Comparison of ENCODE assay signal across 10 mouse cellular contexts in genomic region chr7:64610875-64611274, GRCm38 (mm10).
A peak's percentile ranks its signal among the peaks of the same experiment; 100 is the strongest.
DNase-seq lines count a peak whose midpoint lies in the region; ATAC-seq and TF ChIP-seq lines count a peak whose summit lies in the region.
"Had no signal": no experiment of that assay in that cellular context is flagged by ENCODE, and none has a peak within 500 bp of the region (broad histone marks: within the 10 kb centered on the region; RNA-seq: fewer than 3 reads in every experiment).

No protein-coding gene starts in this region.

- 67% methylated on average over 4 of the region's 4 CpGs for whole genome bisulfite sequencing in heart, embryonic 12.5 days

- H3K4me2 ChIP-seq in heart, embryonic 12.5 days, result no peak overlapping the region
- H3K4me2 ChIP-seq: embryonic facial prominence, embryonic 12.5 days had no signal

- H3K4me1 ChIP-seq in heart, embryonic 12.5 days (replicated peaks), result no peaks in the 10 kb centered on the region
- H3K4me1 ChIP-seq in testis, adult 2 months (ENCODE audit: control insufficient read depth, insufficient read depth, low read length), result no peaks in the 10 kb centered on the region
- H3K4me1 ChIP-seq: embryonic facial prominence, embryonic 12.5 days had no signal

- TF ChIP-seq POLR2A in testis, adult 2 months (IDR thresholded peaks at IDR 0.05; ENCODE audit: control insufficient read depth, low read depth, low read length), result no peak

- H3K9ac ChIP-seq in heart, embryonic 12.5 days, result no peak overlapping the region
- H3K9ac ChIP-seq: embryonic facial prominence, embryonic 12.5 days had no signal

- no peak overlapping the region for H3K4me3 ChIP-seq in heart, embryonic 12.5 days
- H3K4me3 ChIP-seq in testis, adult 2 months (ENCODE audit: control insufficient read depth, low read depth, low read length), result no peak overlapping the region
- H3K4me3 ChIP-seq: embryonic facial prominence, embryonic 12.5 days had no signal

- no peaks in the 10 kb centered on the region for H3K27me3 ChIP-seq in heart, embryonic 12.5 days (replicated peaks)
- H3K27me3 ChIP-seq in testis, adult 2 months (ENCODE audit: control insufficient read depth, insufficient read depth, low read length), result no peaks in the 10 kb centered on the region
- H3K27me3 ChIP-seq: embryonic facial prominence, embryonic 12.5 days had no signal

- H3K9me3 ChIP-seq in heart, embryonic 12.5 days (replicated peaks), result no peaks in the 10 kb centered on the region; the same call in none of the 2 replicates

- no peak overlapping the region for H3K27ac ChIP-seq in heart, embryonic 12.5 days (ENCODE audit: poor library complexity, severe bottlenecking)
- H3K27ac ChIP-seq in testis, adult 2 months (ENCODE audit: control insufficient read depth, insufficient read depth, low read depth, low read length), result no peak overlapping the region
- H3K27ac ChIP-seq: embryonic facial prominence, embryonic 12.5 days had no signal

- no peaks in the 10 kb centered on the region for H3K36me3 ChIP-seq in heart, embryonic 12.5 days
- no peaks in the 10 kb centered on the region for H3K36me3 ChIP-seq in testis, adult 2 months (ENCODE audit: control insufficient read depth, insufficient read depth, low read length)
- H3K36me3 ChIP-seq: embryonic facial prominence, embryonic 12.5 days had no signal

- no peak for ATAC-seq in CD4-positive, CD25-positive, alpha-beta regulatory T cell, adult 4 months
- no peak for ATAC-seq in heart, embryonic 12.5 days (ENCODE audit: insufficient number of reproducible peaks, low FRiP score)

- TF ChIP-seq CTCF in testis, adult 2 months (IDR thresholded peaks at IDR 0.05; ENCODE audit: control insufficient read depth, insufficient read depth, insufficient replicate concordance, low read depth, low read length), result peak; percentile 27; the same call in 1 of the 2 replicates

- DNase-seq in CD4-positive, CD25-positive, alpha-beta regulatory T cell, adult 2 months (ENCODE audit: low read depth, low spot score), result peak; percentile 1
- DNase-seq in heart, adult 11 months, result peak; percentile 61
- DNase-seq in testis, postnatal 10 days (ENCODE audit: low spot score), result no peak
- peak; percentile 15 for DNase-seq in lung, postnatal 14 days
- DNase-seq in urinary bladder, postnatal 25 days (ENCODE audit: low spot score), result no peak
- DNase-seq: layer of hippocampus, postnatal 36 days had no signal

Comparison
In these comparisons a context has a peak if more than half of its experiments do, and no peak if none do; other contexts are left out.
1. DNase-seq: peak in CD4-positive, CD25-positive, alpha-beta regulatory T cell, adult 2 months (single experiment), heart, adult 11 months (single experiment) and lung, postnatal 14 days (single experiment); none in testis, postnatal 10 days (single experiment) and urinary bladder, postnatal 25 days (single experiment).